Mouse (Mus musculus) ES-E14 (cell line): ENCODE data around the gene Bsdc1. TPM values are rescaled to one million over a fixed set of nuclear protein-coding genes. Genes with fewer than 3 reads are reported as not detected.

Experiments used
- DNase-seq: peaks from one replicate; pipeline ENCODE4 v3.0.0-alpha.2; 2013; ENCODE audit warnings: low read depth, low spot score
- H3K27ac ChIP-seq: 2 replicates; pipeline ENCODE4 v1.5.1; 2012; ENCODE audit warnings: low read depth, mild to moderate bottlenecking, low read length, moderate library complexity, mixed read lengths; ENCODE audit not compliant: poor library complexity, insufficient read depth, severe bottlenecking
- H3K36me3 ChIP-seq: 2 replicates; pipeline ENCODE4 v1.6.1; 2012; ENCODE audit warnings: mild to moderate bottlenecking, low read length, moderate library complexity, mixed read lengths; ENCODE audit not compliant: control insufficient read depth, poor library complexity, insufficient read depth, severe bottlenecking
- H3K4me1 ChIP-seq, 2 experiments: fragments of 150-350 bp in 1 of 2; sonication (generic) in 1 of 2; 2 replicates each; pipeline ENCODE4 v1.6.1; 2012; ENCODE audit warnings: low read length in 2 of 2, mild to moderate bottlenecking in 1 of 2, mixed read lengths in 1 of 2; ENCODE audit not compliant: control insufficient read depth in 2 of 2, insufficient read depth in 2 of 2, poor library complexity in 1 of 2
- H3K4me3 ChIP-seq, 2 experiments: fragments of 150-350 bp in 1 of 2; sonication (generic) in 1 of 2; 2 replicates each; pipeline ENCODE4 v1.5.1; 2012; ENCODE audit warnings: low read length in 2 of 2, low read depth in 1 of 2, mild to moderate bottlenecking in 1 of 2, mixed read lengths in 1 of 2; ENCODE audit not compliant: insufficient read depth in 1 of 2, poor library complexity in 1 of 2, severe bottlenecking in 1 of 2
- H3K9ac ChIP-seq: 2 replicates; pipeline ENCODE4 v1.6.1; 2012; ENCODE audit warnings: low read depth, mild to moderate bottlenecking, low read length, mixed read lengths; ENCODE audit not compliant: poor library complexity, insufficient read depth, severe bottlenecking
- H3K9me3 ChIP-seq: fragments of 150-350 bp; sonication (generic); 2 replicates; pipeline ENCODE4 v1.6.1; 2012; ENCODE audit warnings: low read depth, mild to moderate bottlenecking, low read length; ENCODE audit not compliant: control insufficient read depth, insufficient read depth
- CHD2 ChIP-seq: IDR thresholded peaks from 2 replicates; pipeline ENCODE4 v1.6.1; 2014; ENCODE audit warnings: mild to moderate bottlenecking, low read depth, low read length, inconsistent platforms
- HCFC1 ChIP-seq: IDR thresholded peaks from 2 replicates; pipeline ENCODE4 v1.6.1; 2012; ENCODE audit warnings: low read length, inconsistent platforms, borderline replicate concordance; ENCODE audit not compliant: insufficient read depth
- MAFK ChIP-seq: IDR thresholded peaks from 2 replicates; pipeline ENCODE4 v1.6.1; 2014; ENCODE audit warnings: mild to moderate bottlenecking, low read depth, low read length, inconsistent platforms; ENCODE audit not compliant: insufficient read depth
- ZC3H11A ChIP-seq: IDR thresholded peaks from 2 replicates; pipeline ENCODE4 v1.6.1; 2012; ENCODE audit warnings: low read depth, mild to moderate bottlenecking, inconsistent platforms, low read length, borderline replicate concordance
- ZNF384 ChIP-seq: IDR thresholded peaks from 2 replicates; pipeline ENCODE4 v1.6.1; 2012; ENCODE audit warnings: low read depth, low read length, inconsistent platforms
- in situ Hi-C, 2 experiments: fragments of 600-800 bp; cut with MboI; formaldehyde crosslinking; loops; one replicate each; pipeline ENCODE4 v1.15.1; 2025; ENCODE audit warnings: low sequenced_read_pairs in 2 of 2, inconsistent platforms in 1 of 2; ENCODE audit not compliant: unreplicated experiment in 2 of 2
- total RNA-seq: library from RNA; depleted of rRNA; stranded (reverse); fragments of 300-350 nt; gene quantifications from 2 replicates; pipeline ENCODE4 v1.2.3, GENCODE M21; 2012

The Bsdc1 gene
- total RNA-seq, 1 experiment, result 33.3 TPM

GRCm38 (mm10) chr4:129463097-129464059, 2.0 kb downstream of the Bsdc1 start:
- Histone ChIP-seq H3K27ac (no peak overlapping the region), H3K9ac (no peak overlapping the region), H3K4me3 (no peak overlapping the region), H3K4me1 (peaks cover 0 to 4% of the 10 kb centered on the region in 2 experiments; a peak in 1 of 4 replicates), H3K9me3 (no peaks in the 10 kb centered on the region), H3K36me3 (peaks cover 16% of the 10 kb centered on the region)
- in situ Hi-C loops, result no loop called here
- TF ChIP-seq HCFC1, result no peak
- DNase-seq, result no peak

- peaks cover 21% of the 10 kb centered on the region for H3K36me3 ChIP-seq
- no peak overlapping the region for H3K27ac ChIP-seq
- no peaks in the 10 kb centered on the region for H3K9me3 ChIP-seq
- H3K4me3 ChIP-seq, result no peak overlapping the region
- in situ Hi-C loops, result no loop called here
- DNase-seq, result no peak
- peaks cover 0 to 4% of the 10 kb centered on the region in 2 experiments; a peak in 1 of 4 replicates for H3K4me1 ChIP-seq
- no peak overlapping the region for H3K9ac ChIP-seq
- TF ChIP-seq ZC3H11A (no peak), ZNF384 (no peak), HCFC1 (no peak), CHD2 (no peak), MAFK (no peak)
These were observed 3.0 kb downstream of the Bsdc1 start for GRCm38 (mm10) chr4:129464286-129464815.

GRCm38 (mm10) chr4:129476047-129476446, 14.7 kb downstream of the Bsdc1 start:
- H3K36me3 ChIP-seq, result peaks cover 30% of the 10 kb centered on the region
- H3K9me3 ChIP-seq, result no peaks in the 10 kb centered on the region
- DNase-seq, result no peak
- TF ChIP-seq ZC3H11A (no peak), MAFK (no peak), CHD2 (no peak)
- in situ Hi-C loops, result no loop called here
- no peak overlapping the region for H3K4me3 ChIP-seq
- peaks cover 0 to 4% of the 10 kb centered on the region in 2 experiments; a peak in 2 of 4 replicates for H3K4me1 ChIP-seq
- no peak overlapping the region for H3K9ac ChIP-seq
- H3K27ac ChIP-seq, result no peak overlapping the region

GRCm38 (mm10) chr4:129479863-129480262, 18.5 kb downstream of the Bsdc1 start:
- Histone ChIP-seq H3K27ac (no peak overlapping the region), H3K9ac (no peak overlapping the region), H3K36me3 (peaks cover 10% of the 10 kb centered on the region), H3K4me3 (no peak overlapping the region), H3K9me3 (no peaks in the 10 kb centered on the region), H3K4me1 (peaks cover 0 to 4% of the 10 kb centered on the region in 2 experiments; a peak in 2 of 4 replicates)
- in situ Hi-C loops, result no loop called here
- no peak for DNase-seq
- TF ChIP-seq ZNF384 (no peak), CHD2 (no peak), HCFC1 (no peak), ZC3H11A (no peak), MAFK (no peak)
